Mouse (Mus musculus): Measurements from ENCODE around the gene Dab1. TPM values are rescaled to one million over a fixed set of nuclear protein-coding genes. Genes with fewer than 3 reads are reported as not detected.

Dab1 gene
- polyA plus RNA-seq, 2 experiments = 0.19 to 0.34 TPM

DNA sequence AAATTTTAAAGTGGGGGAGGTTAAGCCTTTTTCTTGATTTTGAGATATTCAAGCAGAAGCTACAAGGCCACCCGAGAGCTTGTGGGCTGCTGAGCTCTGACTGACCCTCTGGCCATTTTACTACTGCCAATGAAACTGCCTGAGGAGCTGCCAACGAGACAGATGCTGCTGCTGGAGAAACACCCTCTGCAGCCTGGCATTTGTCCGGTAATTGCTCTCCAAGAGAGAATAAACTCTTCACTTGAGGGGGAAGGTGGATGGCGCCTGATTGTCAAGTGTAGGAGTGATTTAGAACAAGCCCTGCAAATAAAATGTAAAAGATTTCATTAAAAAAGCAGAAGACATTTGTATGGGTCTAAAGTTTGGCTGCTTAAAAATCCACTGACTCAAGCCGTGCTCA, 839.6 kb downstream of the Dab1 start:
- H3K9me3 ChIP-seq (ENCODE audit: control insufficient read depth, low read length) = no peaks in the 10 kb centered on the region

DNA sequence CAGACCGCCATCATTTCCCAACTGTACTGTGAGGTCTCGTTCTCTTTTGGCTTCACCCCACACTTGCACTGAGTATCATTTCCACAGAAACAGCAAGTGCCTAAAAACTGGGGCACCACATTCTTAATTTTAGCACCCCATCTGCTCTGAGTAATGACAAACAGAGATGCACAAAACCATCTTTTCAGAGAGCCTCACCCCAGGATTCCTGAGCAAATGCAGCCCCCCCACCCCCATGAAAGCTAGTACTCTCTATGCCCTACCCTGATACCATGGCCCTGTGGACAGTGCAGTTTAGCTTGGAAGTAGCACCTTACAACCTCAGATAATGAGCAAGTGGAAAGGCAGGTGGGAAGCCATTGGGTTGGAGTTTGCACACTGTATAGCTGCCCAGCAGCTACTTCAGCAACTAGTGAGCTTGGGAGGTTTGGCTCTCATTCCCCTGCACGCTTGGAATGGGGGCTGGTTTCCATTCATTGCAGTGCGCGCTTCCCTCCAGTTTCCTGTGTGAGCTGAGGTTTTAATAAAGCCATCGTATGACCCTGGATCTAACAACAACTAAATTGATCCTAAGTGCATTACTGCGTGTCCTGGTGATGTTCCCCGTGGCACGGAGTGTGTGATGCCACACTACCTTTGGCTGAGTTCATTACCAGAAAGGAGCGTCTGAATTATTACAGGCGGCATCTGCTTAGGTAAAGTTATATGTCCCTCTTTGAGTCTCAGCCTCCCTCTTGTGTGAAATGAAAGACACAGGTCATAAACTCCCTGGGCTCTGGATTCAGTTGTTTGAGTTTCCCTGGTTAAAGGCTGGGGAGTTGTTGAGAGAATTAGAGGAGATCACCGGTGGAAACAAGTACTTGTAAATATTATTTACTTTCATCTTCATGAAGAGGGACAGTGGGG, 842.2 kb downstream of the Dab1 start:
- no peak for ATAC-seq (ENCODE audit: insufficient read depth)
- 69% methylated on average over 12 of the region's 12 CpGs for WGBS (ENCODE audit: insufficient replicate concordance)

More for the DNA sequence above, 839.6 kb downstream of the Dab1 start:
- 50% methylated on average over 5 of the region's 5 CpGs for WGBS (ENCODE audit: insufficient replicate concordance)
- Histone ChIP-seq H3K36me3 (replicated peaks; ENCODE audit: control insufficient read depth, insufficient read depth, low read depth) (no peaks in the 10 kb centered on the region), H3K4me3 (ENCODE audit: insufficient read depth in 1 of 2, low read depth in 2 of 2, low read length in 2 of 2) (no peak overlapping the region), H3K4me2 (ENCODE audit: low read depth) (no peak overlapping the region), H3K27ac (no peak overlapping the region), H3K27me3 (ENCODE audit: control insufficient read depth, insufficient read depth, low read length) (no peaks in the 10 kb centered on the region), H3K9ac (replicated peaks) (no peak overlapping the region), H3K4me1 (replicated peaks; ENCODE audit: control insufficient read depth in 2 of 2, insufficient read depth in 2 of 2, low read length in 1 of 2) (no peaks in the 10 kb centered on the region)
- TF ChIP-seq CTCF (IDR thresholded peaks at IDR 0.05; ENCODE audit: low read depth) (no peak), EP300 (IDR thresholded peaks at IDR 0.05; ENCODE audit: low read depth) (no peak)
- DNase-seq (ENCODE audit: low read depth in 3 of 3, low spot score in 3 of 3) (no peak), ATAC-seq (ENCODE audit: insufficient read depth) (no peak)

DNA sequence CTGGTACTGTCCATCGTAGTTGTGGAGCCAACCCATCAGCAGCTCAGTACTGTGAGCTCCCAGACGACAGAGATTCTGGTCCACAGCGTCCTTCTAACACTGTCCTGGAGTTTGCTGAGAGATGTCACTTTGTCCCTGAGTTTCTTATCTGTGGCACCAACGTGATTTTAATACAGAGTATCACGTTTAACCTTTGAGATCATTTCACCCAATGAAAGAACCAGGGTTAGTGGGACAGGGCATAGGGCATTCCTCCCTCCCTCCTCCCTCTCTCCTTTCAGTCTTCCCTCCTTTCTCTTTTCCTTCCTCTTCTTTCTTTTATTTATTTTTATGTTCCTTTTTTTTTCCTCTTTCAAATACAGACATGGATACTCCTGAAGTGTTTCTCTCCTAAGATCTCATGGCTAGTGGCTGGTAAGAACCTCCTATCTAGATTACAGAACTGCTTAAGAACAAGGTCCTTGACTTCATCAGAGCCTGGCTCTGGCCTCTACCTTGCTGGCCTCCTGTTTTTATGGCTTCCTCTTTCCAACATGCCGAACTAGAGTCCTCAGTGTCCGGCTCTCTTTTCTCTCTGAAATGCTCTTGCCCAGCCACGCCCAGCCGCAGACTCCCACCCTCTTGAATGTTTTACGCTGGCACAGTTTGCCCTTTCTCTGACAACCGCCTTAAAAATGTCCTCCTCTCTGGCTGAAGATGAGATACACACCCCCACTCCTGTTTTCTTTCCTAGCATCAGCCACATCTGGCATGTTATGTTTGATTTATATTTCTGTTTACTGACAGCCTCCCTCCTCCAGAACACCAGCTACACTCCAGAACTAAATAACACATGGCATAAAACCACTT, 844.0 kb downstream of the Dab1 start:
- DNase-seq (ENCODE audit: low read depth in 3 of 3, low spot score in 3 of 3) (no peak), ATAC-seq (ENCODE audit: insufficient read depth) (no peak)
- Histone ChIP-seq H3K9me3 (ENCODE audit: control insufficient read depth, low read length) (no peaks in the 10 kb centered on the region), H3K9ac (replicated peaks) (no peak overlapping the region), H3K27me3 (ENCODE audit: control insufficient read depth, insufficient read depth, low read length) (no peaks in the 10 kb centered on the region), H3K27ac (no peak overlapping the region), H3K4me2 (ENCODE audit: low read depth) (no peak overlapping the region), H3K36me3 (replicated peaks; ENCODE audit: control insufficient read depth, insufficient read depth, low read depth) (no peaks in the 10 kb centered on the region), H3K4me1 (replicated peaks; ENCODE audit: control insufficient read depth in 2 of 2, insufficient read depth in 2 of 2, low read length in 1 of 2) (no peaks in the 10 kb centered on the region), H3K4me3 (ENCODE audit: insufficient read depth in 1 of 2, low read depth in 2 of 2, low read length in 2 of 2) (no peak overlapping the region)
- WGBS (ENCODE audit: insufficient replicate concordance) = 54% methylated on average over 11 of the region's 11 CpGs
- TF ChIP-seq CTCF (IDR thresholded peaks at IDR 0.05; ENCODE audit: low read depth) (no peak), EP300 (IDR thresholded peaks at IDR 0.05; ENCODE audit: low read depth) (no peak)

More for the DNA sequence above, 842.2 kb downstream of the Dab1 start:
- Histone ChIP-seq H3K4me1 (replicated peaks; ENCODE audit: control insufficient read depth in 2 of 2, insufficient read depth in 2 of 2, low read length in 1 of 2) (no peaks in the 10 kb centered on the region), H3K36me3 (replicated peaks; ENCODE audit: control insufficient read depth, insufficient read depth, low read depth) (no peaks in the 10 kb centered on the region), H3K4me2 (ENCODE audit: low read depth) (no peak overlapping the region), H3K27me3 (ENCODE audit: control insufficient read depth, insufficient read depth, low read length) (no peaks in the 10 kb centered on the region), H3K9ac (replicated peaks) (no peak overlapping the region), H3K27ac (no peak overlapping the region), H3K9me3 (ENCODE audit: control insufficient read depth, low read length) (no peaks in the 10 kb centered on the region), H3K4me3 (ENCODE audit: insufficient read depth in 1 of 2, low read depth in 2 of 2, low read length in 2 of 2) (no peak overlapping the region)
- no peak for TF ChIP-seq EP300 (IDR thresholded peaks at IDR 0.05; ENCODE audit: low read depth)
- TF ChIP-seq CTCF (IDR thresholded peaks at IDR 0.05; ENCODE audit: low read depth) = no peak
- DNase-seq (ENCODE audit: low read depth in 3 of 3, low spot score in 3 of 3) = no peak

DNA sequence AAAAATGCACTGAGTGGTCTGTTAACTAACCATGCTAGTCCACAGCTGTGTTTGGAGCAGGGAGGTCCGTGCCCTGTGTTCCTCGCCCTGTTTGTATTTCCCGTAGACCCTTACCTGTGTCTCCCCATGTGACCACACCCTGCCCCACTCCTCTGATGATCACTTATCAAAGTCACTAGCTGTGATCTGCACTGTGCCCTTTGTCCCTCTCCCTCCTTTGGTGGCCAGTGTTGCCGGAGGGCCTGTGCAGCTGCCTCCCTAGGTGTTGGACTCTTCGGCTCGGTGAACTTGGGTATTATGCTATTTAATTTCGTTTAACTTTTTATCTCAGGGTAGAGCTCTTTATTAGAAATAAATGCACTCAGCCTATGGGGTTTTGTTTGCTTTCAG, 844.6 kb downstream of the Dab1 start:
- no peak overlapping the region for H3K4me3 ChIP-seq (ENCODE audit: insufficient read depth in 1 of 2, low read depth in 2 of 2, low read length in 2 of 2)
- H3K4me2 ChIP-seq (ENCODE audit: low read depth) = no peak overlapping the region
- no peaks in the 10 kb centered on the region for H3K27me3 ChIP-seq (ENCODE audit: control insufficient read depth, insufficient read depth, low read length)
- no peaks in the 10 kb centered on the region for H3K4me1 ChIP-seq (replicated peaks; ENCODE audit: control insufficient read depth in 2 of 2, insufficient read depth in 2 of 2, low read length in 1 of 2)
- WGBS (ENCODE audit: insufficient replicate concordance) = 63% methylated on average over 7 of the region's 7 CpGs
- no peaks in the 10 kb centered on the region for H3K36me3 ChIP-seq (replicated peaks; ENCODE audit: control insufficient read depth, insufficient read depth, low read depth)
- no peak overlapping the region for H3K27ac ChIP-seq
- ATAC-seq (ENCODE audit: insufficient read depth) (no peak), DNase-seq (ENCODE audit: low read depth in 3 of 3, low spot score in 3 of 3) (no peak)
- TF ChIP-seq CTCF (IDR thresholded peaks at IDR 0.05; ENCODE audit: low read depth) (no peak), EP300 (IDR thresholded peaks at IDR 0.05; ENCODE audit: low read depth) (no peak)
- H3K9me3 ChIP-seq (ENCODE audit: control insufficient read depth, low read length) = no peaks in the 10 kb centered on the region
- H3K9ac ChIP-seq (replicated peaks) = no peak overlapping the region

DNA sequence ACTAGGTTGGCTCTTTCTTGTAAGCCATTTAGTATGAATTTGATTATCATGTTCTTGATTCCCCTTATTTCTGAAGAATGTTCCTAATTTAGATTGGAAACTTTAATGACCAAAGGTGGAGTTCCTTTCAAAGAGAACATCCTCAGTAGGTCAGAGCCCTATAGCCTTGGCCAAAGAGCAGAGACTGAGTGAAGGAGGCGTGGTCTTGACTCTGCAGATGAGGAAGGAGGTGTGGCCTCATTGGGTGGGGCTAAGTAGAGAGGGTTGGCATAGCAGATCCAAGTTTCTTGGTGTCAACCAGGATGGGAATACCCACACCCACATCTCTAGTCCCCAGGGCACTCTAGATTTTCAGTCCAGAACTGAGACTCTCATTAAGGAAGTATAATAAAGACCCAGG, 846.4 kb downstream of the Dab1 start:
- DNase-seq (ENCODE audit: low read depth in 3 of 3, low spot score in 3 of 3) (no peak), ATAC-seq (ENCODE audit: insufficient read depth) (no peak)
- Histone ChIP-seq H3K4me1 (replicated peaks; ENCODE audit: control insufficient read depth in 2 of 2, insufficient read depth in 2 of 2, low read length in 1 of 2) (no peaks in the 10 kb centered on the region), H3K27ac (no peak overlapping the region), H3K4me2 (ENCODE audit: low read depth) (no peak overlapping the region), H3K36me3 (replicated peaks; ENCODE audit: control insufficient read depth, insufficient read depth, low read depth) (no peaks in the 10 kb centered on the region), H3K9me3 (ENCODE audit: control insufficient read depth, low read length) (no peaks in the 10 kb centered on the region), H3K4me3 (ENCODE audit: insufficient read depth in 1 of 2, low read depth in 2 of 2, low read length in 2 of 2) (no peak overlapping the region), H3K9ac (replicated peaks) (no peak overlapping the region), H3K27me3 (ENCODE audit: control insufficient read depth, insufficient read depth, low read length) (no peaks in the 10 kb centered on the region)
- TF ChIP-seq CTCF (IDR thresholded peaks at IDR 0.05; ENCODE audit: low read depth) = no peak
- TF ChIP-seq EP300 (IDR thresholded peaks at IDR 0.05; ENCODE audit: low read depth) = no peak
- WGBS (ENCODE audit: insufficient replicate concordance) = 62% methylated on average over 1 of the region's 1 CpGs
